Mouse (Mus musculus) neural tube, embryonic 12.5 days (tissue): ENCODE data around the gene Stk40. TPM values are rescaled to one million over a fixed set of nuclear protein-coding genes. Genes with fewer than 3 reads are reported as not detected.
A peak's percentile ranks its signal among the peaks of the same experiment; 100 is the strongest.

Source experiments
- ATAC-seq: fragments of 200-750 bp; cut with Nextera tagmentation; 2 replicates; pipeline ENCODE4 v1.8.0; 2017; ENCODE audit warnings: low read depth, mild to moderate bottlenecking, moderate TSS enrichment, moderate library complexity; ENCODE audit not compliant: low FRiP score
- H3K27ac ChIP-seq: fragments of 300-500 bp; sonication (generic); 2 replicates; pipeline ENCODE4 v1.5.1; 2016
- H3K27me3 ChIP-seq: fragments of 300-500 bp; sonication (generic); replicated peaks from 2 replicates; pipeline ENCODE4 v1.6.1; 2016; ENCODE audit warnings: mild to moderate bottlenecking
- H3K36me3 ChIP-seq: fragments of 300-500 bp; sonication (generic); 2 replicates; pipeline ENCODE4 v1.6.1; 2016; ENCODE audit warnings: mild to moderate bottlenecking
- H3K4me1 ChIP-seq: fragments of 300-500 bp; sonication (generic); 2 replicates; pipeline ENCODE4 v1.6.1; 2016
- H3K4me2 ChIP-seq: fragments of 300-500 bp; sonication (generic); replicated peaks from 2 replicates; pipeline ENCODE4 v1.6.1; 2016; ENCODE audit warnings: mild to moderate bottlenecking
- H3K4me3 ChIP-seq: fragments of 300-500 bp; sonication (generic); 2 replicates; pipeline ENCODE4 v1.5.1; 2016
- H3K9ac ChIP-seq: fragments of 300-500 bp; sonication (generic); 2 replicates; pipeline ENCODE4 v1.6.1; 2016; ENCODE audit warnings: mild to moderate bottlenecking
- H3K9me3 ChIP-seq: fragments of 300-500 bp; sonication (generic); 2 replicates; pipeline ENCODE4 v1.6.1; 2016; ENCODE audit warnings: mild to moderate bottlenecking
- WGBS: fragments of 180-500 bp; shearing (Covaris S2); methylation state at CpG from one replicate; pipeline ENCODE4 v1.1.7; 2016; 5-methylcytosine and 5-hydroxymethylcytosine counted together
- polyA plus RNA-seq: library from polyadenylated mRNA; unstranded; fragments of >200 nt; fragmentation: Nextera tagmentation; extraction: Ambion mirVana; gene quantifications from 2 replicates; pipeline ENCODE4 v1.2.1, GENCODE M21; 2016

Gene Stk40
- polyA plus RNA-seq, 1 experiment from 2014 or later, result 49.4 TPM

- no peak overlapping the region for H3K4me2 ChIP-seq
- H3K4me1 ChIP-seq, result peaks cover 19% of the 10 kb centered on the region
- no peaks in the 10 kb centered on the region for H3K9me3 ChIP-seq
- H3K36me3 ChIP-seq, result peaks cover 78% of the 10 kb centered on the region
- 88% methylated on average over 4 of the region's 4 CpGs for WGBS
- no peak overlapping the region for H3K4me3 ChIP-seq
- no peaks in the 10 kb centered on the region for H3K27me3 ChIP-seq
- no peak for ATAC-seq
- H3K27ac ChIP-seq, result no peak overlapping the region
- no peak overlapping the region for H3K9ac ChIP-seq
Measured at GRCm38 (mm10) chr4:126134639-126135038, 30.9 kb downstream of the Stk40 start.

- Histone ChIP-seq H3K4me3 (no peak overlapping the region), H3K9me3 (no peaks in the 10 kb centered on the region), H3K9ac (no peak overlapping the region), H3K4me1 (peaks cover 5% of the 10 kb centered on the region), H3K4me2 (no peak overlapping the region), H3K27ac (no peak overlapping the region), H3K27me3 (no peaks in the 10 kb centered on the region), H3K36me3 (peaks cover 69% of the 10 kb centered on the region)
- ATAC-seq, result no peak
- 82% methylated on average over 4 of the region's 4 CpGs for WGBS
Measured at GRCm38 (mm10) chr4:126137773-126138172, 34.0 kb downstream of the Stk40 start.

- 72% methylated on average over 5 of the region's 5 CpGs for WGBS
- H3K27ac ChIP-seq, result no peak overlapping the region
- H3K9me3 ChIP-seq, result no peaks in the 10 kb centered on the region
- H3K9ac ChIP-seq, result no peak overlapping the region
- peaks cover 43% of the 10 kb centered on the region for H3K36me3 ChIP-seq
- no peak for ATAC-seq
- no peak overlapping the region for H3K4me2 ChIP-seq
- no peak overlapping the region for H3K4me3 ChIP-seq
- H3K27me3 ChIP-seq, result no peaks in the 10 kb centered on the region
- H3K4me1 ChIP-seq, result no peaks in the 10 kb centered on the region
Measured at GRCm38 (mm10) chr4:126141021-126141420, 37.3 kb downstream of the Stk40 start.

GRCm38 (mm10) chr4:126145396-126145795 lies 41.6 kb downstream of the Stk40 start:
- Histone ChIP-seq H3K4me3 (no peak overlapping the region), H3K27ac (no peak overlapping the region), H3K36me3 (peaks cover 3% of the 10 kb centered on the region; the same call in 1 of the 2 replicates), H3K27me3 (peaks cover 31% of the 10 kb centered on the region), H3K9me3 (no peaks in the 10 kb centered on the region), H3K4me1 (peaks cover 9% of the 10 kb centered on the region), H3K9ac (no peak overlapping the region), H3K4me2 (no peak overlapping the region)
- 44% methylated on average over 4 of the region's 4 CpGs for WGBS
- no peak for ATAC-seq

GRCm38 (mm10) chr4:126146974-126147532 lies 43.3 kb downstream of the Stk40 start:
- 38% methylated on average over 9 of the region's 9 CpGs for WGBS
- peak overlapping the region; percentile 76; the same call in 1 of the 2 replicates for H3K4me2 ChIP-seq
- no peaks in the 10 kb centered on the region for H3K36me3 ChIP-seq
- 0 out of 2 replicates have a peak overlapping the region, but pooled peaks have one; percentile 48 for H3K4me3 ChIP-seq
- no peaks in the 10 kb centered on the region for H3K9me3 ChIP-seq
- H3K27ac ChIP-seq, result no peak overlapping the region
- peaks cover 31% of the 10 kb centered on the region for H3K27me3 ChIP-seq
- peaks cover 9% of the 10 kb centered on the region for H3K4me1 ChIP-seq
- H3K9ac ChIP-seq, result no peak overlapping the region
- ATAC-seq, result 0 out of 2 replicates have a peak, but pooled peaks have one; percentile 6

GRCm38 (mm10) chr4:126147533-126148160 lies 43.9 kb downstream of the Stk40 start, which contains the start of gene Eva1b:
TSS of gene Eva1b (plus strand) at chr4:126147744.
- peak within 1 kb of the TSS; percentile 48 for H3K4me3 ChIP-seq
- peaks cover 31% of the 10 kb centered on the region for H3K27me3 ChIP-seq
- 2% methylated on average over 24 of the region's 24 CpGs for WGBS
- peak within 1 kb of the TSS; percentile 55 for H3K9ac ChIP-seq
- peak; percentile 33; the same call in 1 of the 2 replicates for ATAC-seq
- peak within 1 kb of the TSS; percentile 76 for H3K4me2 ChIP-seq
- H3K4me1 ChIP-seq, result peaks cover 9% of the 10 kb centered on the region
- H3K27ac ChIP-seq, result no peak within 1 kb of the TSS
- H3K36me3 ChIP-seq, result no peaks in the 10 kb centered on the region
- H3K9me3 ChIP-seq, result no peaks in the 10 kb centered on the region

GRCm38 (mm10) chr4:126148161-126148961 lies 44.6 kb downstream of the Stk40 start:
- Histone ChIP-seq H3K9me3 (no peaks in the 10 kb centered on the region), H3K4me1 (peaks cover 9% of the 10 kb centered on the region), H3K27ac (no peak overlapping the region), H3K9ac (peak overlapping the region; percentile 55), H3K4me3 (peak overlapping the region; percentile 48), H3K36me3 (no peaks in the 10 kb centered on the region), H3K4me2 (peak overlapping the region; percentile 76), H3K27me3 (peaks cover 31% of the 10 kb centered on the region)
- WGBS, result under 1% methylated on average over 63 of the region's 67 CpGs
- ATAC-seq, result no peak

- peak overlapping the region; percentile 48 for H3K4me3 ChIP-seq
- no peak for ATAC-seq
Measured at GRCm38 (mm10) chr4:126149041-126149676, 45.4 kb downstream of the Stk40 start.

GRCm38 (mm10) chr4:126149798-126150197 lies 46.0 kb downstream of the Stk40 start:
- no peak for ATAC-seq
- Histone ChIP-seq H3K9me3 (no peaks in the 10 kb centered on the region), H3K27ac (no peak overlapping the region), H3K9ac (0 out of 2 replicates have a peak overlapping the region, but pooled peaks have one; percentile 13), H3K36me3 (no peaks in the 10 kb centered on the region), H3K4me3 (peak overlapping the region; percentile 48; the same call in 1 of the 2 replicates), H3K4me1 (peaks cover 9% of the 10 kb centered on the region), H3K4me2 (peak overlapping the region; percentile 76), H3K27me3 (peaks cover 31% of the 10 kb centered on the region)
- WGBS, result 50% methylated on average over 10 of the region's 10 CpGs

More at GRCm38 (mm10) chr4:126149041-126149676, 45.4 kb downstream of the Stk40 start:
- no peaks in the 10 kb centered on the region for H3K9me3 ChIP-seq
- H3K4me1 ChIP-seq, result peaks cover 9% of the 10 kb centered on the region
- H3K27ac ChIP-seq, result no peak overlapping the region
- H3K4me2 ChIP-seq, result peak overlapping the region; percentile 76
- H3K36me3 ChIP-seq, result no peaks in the 10 kb centered on the region
- H3K9ac ChIP-seq, result peak overlapping the region; percentile 55; the same call in 1 of the 2 replicates
- 25% methylated on average over 42 of the region's 42 CpGs for WGBS
- peaks cover 31% of the 10 kb centered on the region for H3K27me3 ChIP-seq

- no peak for ATAC-seq
- Histone ChIP-seq H3K9me3 (no peaks in the 10 kb centered on the region), H3K27me3 (peaks cover 31% of the 10 kb centered on the region), H3K27ac (no peak overlapping the region), H3K36me3 (no peaks in the 10 kb centered on the region), H3K9ac (no peak overlapping the region), H3K4me2 (peak overlapping the region; percentile 76), H3K4me1 (peaks cover 9% of the 10 kb centered on the region), H3K4me3 (no peak overlapping the region)
- WGBS, result 45% methylated on average over 16 of the region's 16 CpGs
Measured at GRCm38 (mm10) chr4:126150297-126150948, 46.7 kb downstream of the Stk40 start.

- Histone ChIP-seq H3K27me3 (peaks cover 31% of the 10 kb centered on the region), H3K4me2 (peak overlapping the region; percentile 76; the same call in 1 of the 2 replicates), H3K9me3 (no peaks in the 10 kb centered on the region), H3K36me3 (no peaks in the 10 kb centered on the region), H3K4me1 (peaks cover 9% of the 10 kb centered on the region), H3K4me3 (no peak overlapping the region), H3K27ac (no peak overlapping the region), H3K9ac (no peak overlapping the region)
- WGBS, result 60% methylated on average over 6 of the region's 6 CpGs
- no peak for ATAC-seq
Measured at GRCm38 (mm10) chr4:126150949-126151320, 47.2 kb downstream of the Stk40 start.
